Mouse (Mus musculus): ENCODE measurements around the gene Pde9a. TPM values are rescaled to one million over a fixed set of nuclear protein-coding genes. Genes with fewer than 3 reads are reported as not detected.

Pde9a gene
- total RNA-seq, 2 experiments from 2014 or later, result 24.9 to 30.7 TPM

- DNase-seq (ENCODE audit: extremely low spot score in 1 of 2, low spot score in 1 of 2), result no peak
Measured at GRCm38 (mm10) chr17:31425827-31426698, 40.1 kb downstream of the Pde9a start.

- no peak for DNase-seq (ENCODE audit: extremely low spot score in 1 of 2, low spot score in 1 of 2)
Measured at GRCm38 (mm10) chr17:31429402-31429801, 43.4 kb downstream of the Pde9a start.

GRCm38 (mm10) chr17:31432878-31433281 is 46.9 kb downstream of the Pde9a start:
- no peak for DNase-seq (ENCODE audit: extremely low spot score in 1 of 2, low spot score in 1 of 2)

- no peak for DNase-seq (ENCODE audit: extremely low spot score in 1 of 2, low spot score in 1 of 2)
Measured at GRCm38 (mm10) chr17:31433401-31433928, 47.5 kb downstream of the Pde9a start.

GRCm38 (mm10) chr17:31433978-31434797 is 48.2 kb downstream of the Pde9a start:
- DNase-seq (ENCODE audit: extremely low spot score in 1 of 2, low spot score in 1 of 2), result no peak

GRCm38 (mm10) chr17:31434825-31435325 is 48.9 kb downstream of the Pde9a start:
- no peak for DNase-seq (ENCODE audit: extremely low spot score in 1 of 2, low spot score in 1 of 2)

- DNase-seq (ENCODE audit: extremely low spot score in 1 of 2, low spot score in 1 of 2), result no peak
Measured at GRCm38 (mm10) chr17:31435934-31436813, 50.2 kb downstream of the Pde9a start.

GRCm38 (mm10) chr17:31436814-31437406 is 50.9 kb downstream of the Pde9a start:
- no peak for DNase-seq (ENCODE audit: extremely low spot score in 1 of 2, low spot score in 1 of 2)

- DNase-seq (ENCODE audit: extremely low spot score in 1 of 2, low spot score in 1 of 2), result no peak
Measured at GRCm38 (mm10) chr17:31437482-31437881, 51.5 kb downstream of the Pde9a start.

GRCm38 (mm10) chr17:31439978-31440377 is 54.0 kb downstream of the Pde9a start:
- DNase-seq (ENCODE audit: extremely low spot score in 1 of 2, low spot score in 1 of 2), result no peak

- no peak for DNase-seq (ENCODE audit: extremely low spot score in 1 of 2, low spot score in 1 of 2)
Measured at GRCm38 (mm10) chr17:31442513-31442912, 56.5 kb downstream of the Pde9a start.

GRCm38 (mm10) chr17:31444251-31444650 is 58.2 kb downstream of the Pde9a start:
- DNase-seq (ENCODE audit: extremely low spot score in 1 of 2, low spot score in 1 of 2), result no peak

- no peak for DNase-seq (ENCODE audit: extremely low spot score in 1 of 2, low spot score in 1 of 2)
Measured at GRCm38 (mm10) chr17:31445061-31445731, 59.2 kb downstream of the Pde9a start.

- no peak for DNase-seq (ENCODE audit: extremely low spot score in 1 of 2, low spot score in 1 of 2)
Measured at GRCm38 (mm10) chr17:31447766-31448165, 61.8 kb downstream of the Pde9a start.

- DNase-seq (ENCODE audit: extremely low spot score in 1 of 2, low spot score in 1 of 2), result no peak
Measured at GRCm38 (mm10) chr17:31448519-31448918, 62.5 kb downstream of the Pde9a start.

GRCm38 (mm10) chr17:31450206-31450605 is 64.2 kb downstream of the Pde9a start:
- DNase-seq (ENCODE audit: extremely low spot score in 1 of 2, low spot score in 1 of 2), result peak in 1 of 2 experiments; percentile 51

GRCm38 (mm10) chr17:31451179-31451708 is 65.2 kb downstream of the Pde9a start:
- DNase-seq (ENCODE audit: extremely low spot score in 1 of 2, low spot score in 1 of 2), result peak in 1 of 2 experiments; percentile 44

- DNase-seq (ENCODE audit: extremely low spot score in 1 of 2, low spot score in 1 of 2), result no peak
Measured at GRCm38 (mm10) chr17:31452816-31453215, 66.8 kb downstream of the Pde9a start.

GRCm38 (mm10) chr17:31453476-31453875 is 67.5 kb downstream of the Pde9a start:
- DNase-seq (ENCODE audit: extremely low spot score in 1 of 2, low spot score in 1 of 2), result no peak
